Mouse (Mus musculus): Measurements from ENCODE around the gene Zfp385b. TPM values are rescaled to one million over a fixed set of nuclear protein-coding genes. Genes with fewer than 3 reads are reported as not detected.

Zfp385b gene
- polyA plus RNA-seq, 1 experiment from 2014 or later: 2.8 TPM

DNA sequence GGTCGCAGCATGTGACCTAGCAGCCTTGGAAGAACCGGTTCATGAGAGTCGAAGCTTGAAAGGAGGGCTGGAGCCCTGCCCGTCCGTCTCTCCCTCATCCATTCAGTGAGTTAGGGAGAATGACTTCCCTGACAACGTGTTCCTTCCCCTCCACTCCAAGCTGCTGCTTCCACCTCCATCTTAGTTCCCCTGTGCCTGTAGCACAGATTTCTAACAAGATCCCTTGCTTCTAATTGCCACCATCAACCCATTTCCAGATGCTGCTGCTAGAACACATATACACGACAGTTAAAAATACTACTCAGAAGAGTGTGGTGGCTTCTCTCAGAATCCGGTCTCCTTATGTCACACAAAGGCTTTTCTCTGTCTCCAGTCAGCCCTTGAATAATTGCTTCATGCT, 266.8 kb downstream of the Zfp385b start:
- Histone ChIP-seq H3K4me3 (ENCODE audit: low read depth, low read length) (no peak overlapping the region), H3K4me2 (no peak overlapping the region), H3K9ac (ENCODE audit: low read depth, low read length) (no peak overlapping the region), H3K27ac (ENCODE audit: low read depth, low read length) (no peak overlapping the region), H3K4me1 (replicated peaks; ENCODE audit: control insufficient read depth, insufficient read depth, low read length) (no peaks in the 10 kb centered on the region), H3K9me3 (ENCODE audit: control insufficient read depth, low read length) (no peaks in the 10 kb centered on the region), H3K36me3 (ENCODE audit: control insufficient read depth, insufficient read depth, low read length) (no peaks in the 10 kb centered on the region), H3K27me3 (replicated peaks; ENCODE audit: control insufficient read depth, insufficient read depth, low read length) (no peaks in the 10 kb centered on the region)
- ATAC-seq (replicated peaks; ENCODE audit: low FRiP score) (no peak), DNase-seq (ENCODE audit: low spot score) (no peak)
- 58% methylated on average over 8 of the region's 8 CpGs for WGBS

DNA sequence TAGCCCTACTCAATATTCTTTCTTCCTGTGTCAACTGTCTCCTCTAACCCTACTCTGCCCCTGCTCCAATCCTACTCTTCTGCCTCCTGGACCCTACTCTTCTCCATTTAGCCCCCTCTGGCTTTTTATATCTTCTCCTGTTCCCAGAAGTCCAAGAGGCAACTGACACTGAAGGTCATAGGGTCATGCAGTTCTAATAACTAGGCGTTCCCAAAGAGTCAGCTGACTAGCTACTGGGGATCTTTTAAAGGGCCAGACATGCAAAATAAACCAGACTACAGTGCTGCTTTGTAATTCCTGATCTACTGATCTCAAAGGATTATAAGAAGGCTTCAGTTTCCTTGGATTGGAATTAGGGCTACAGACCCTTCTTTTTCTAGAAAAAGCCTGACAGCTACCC, 276.1 kb downstream of the Zfp385b start:
- WGBS: 38% methylated on average over 1 of the region's 1 CpGs
- no peak overlapping the region; the same call in 1 of the 2 replicates for H3K27ac ChIP-seq (ENCODE audit: low read depth, low read length)
- DNase-seq (ENCODE audit: low spot score) (no peak), ATAC-seq (replicated peaks; ENCODE audit: low FRiP score) (0 out of 2 replicates have a peak, but pooled peaks have one; percentile 18)
- no peaks in the 10 kb centered on the region for H3K27me3 ChIP-seq (replicated peaks; ENCODE audit: control insufficient read depth, insufficient read depth, low read length)
- peaks cover 12% of the 10 kb centered on the region for H3K4me1 ChIP-seq (replicated peaks; ENCODE audit: control insufficient read depth, insufficient read depth, low read length)
- H3K4me2 ChIP-seq: no peak overlapping the region
- H3K4me3 ChIP-seq (ENCODE audit: low read depth, low read length): no peak overlapping the region
- no peaks in the 10 kb centered on the region for H3K9me3 ChIP-seq (ENCODE audit: control insufficient read depth, low read length)
- H3K9ac ChIP-seq (ENCODE audit: low read depth, low read length): no peak overlapping the region
- H3K36me3 ChIP-seq (ENCODE audit: control insufficient read depth, insufficient read depth, low read length): no peaks in the 10 kb centered on the region

DNA sequence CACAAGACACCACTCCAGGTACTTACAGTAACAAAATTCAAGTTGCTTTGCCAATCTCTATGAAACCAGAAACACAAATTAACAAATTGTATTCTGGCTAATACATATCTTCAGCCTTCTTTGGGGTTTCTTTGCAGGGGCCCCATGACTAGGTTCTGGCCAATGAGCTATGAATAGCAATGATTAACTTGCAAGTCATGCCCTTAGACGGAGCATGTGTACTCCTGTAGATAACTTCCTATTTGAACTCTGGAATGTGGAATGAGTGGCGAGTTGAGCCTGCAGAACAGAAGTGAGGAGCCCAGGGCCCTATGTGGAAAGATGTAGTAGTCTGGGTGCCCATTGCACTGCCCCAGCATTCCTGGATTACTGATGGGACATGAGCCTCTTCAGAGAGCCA, 276.8 kb downstream of the Zfp385b start:
- no peak for DNase-seq (ENCODE audit: low spot score)
- 18% methylated on average over 2 of the region's 2 CpGs for WGBS
- no peak overlapping the region for H3K4me3 ChIP-seq (ENCODE audit: low read depth, low read length)
- no peak overlapping the region for H3K9ac ChIP-seq (ENCODE audit: low read depth, low read length)
- H3K27ac ChIP-seq (ENCODE audit: low read depth, low read length): no peak overlapping the region
- peak; percentile 95 for ATAC-seq (replicated peaks; ENCODE audit: low FRiP score)
- H3K4me2 ChIP-seq: peak overlapping the region; percentile 5; the same call in 1 of the 2 replicates
- H3K9me3 ChIP-seq (ENCODE audit: control insufficient read depth, low read length): no peaks in the 10 kb centered on the region
- no peaks in the 10 kb centered on the region for H3K36me3 ChIP-seq (ENCODE audit: control insufficient read depth, insufficient read depth, low read length)
- no peaks in the 10 kb centered on the region for H3K27me3 ChIP-seq (replicated peaks; ENCODE audit: control insufficient read depth, insufficient read depth, low read length)
- H3K4me1 ChIP-seq (replicated peaks; ENCODE audit: control insufficient read depth, insufficient read depth, low read length): peaks cover 12% of the 10 kb centered on the region

DNA sequence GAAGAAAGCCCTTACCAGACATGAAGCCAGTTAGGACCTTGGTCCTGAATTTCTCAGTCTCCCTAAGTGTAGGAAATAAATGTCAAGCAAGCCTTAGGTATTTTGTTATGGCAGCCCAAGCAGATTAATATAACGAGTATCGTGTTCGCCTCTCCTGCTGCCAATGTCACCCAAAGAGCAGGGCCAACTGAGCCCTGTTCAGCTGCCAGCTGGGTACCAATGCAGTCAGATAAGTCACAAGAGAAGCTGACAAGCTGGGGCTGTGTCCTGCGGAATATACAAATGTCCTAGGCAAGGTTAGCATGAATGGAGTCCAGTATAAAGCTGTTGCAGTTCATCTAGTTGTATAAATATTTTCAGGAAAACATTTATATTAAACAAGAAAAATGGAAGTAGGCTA, 277.8 kb downstream of the Zfp385b start:
- Histone ChIP-seq H3K9me3 (ENCODE audit: control insufficient read depth, low read length) (no peaks in the 10 kb centered on the region), H3K4me3 (ENCODE audit: low read depth, low read length) (no peak overlapping the region), H3K27ac (ENCODE audit: low read depth, low read length) (no peak overlapping the region), H3K4me2 (no peak overlapping the region), H3K36me3 (ENCODE audit: control insufficient read depth, insufficient read depth, low read length) (no peaks in the 10 kb centered on the region), H3K9ac (ENCODE audit: low read depth, low read length) (no peak overlapping the region), H3K27me3 (replicated peaks; ENCODE audit: control insufficient read depth, insufficient read depth, low read length) (no peaks in the 10 kb centered on the region), H3K4me1 (replicated peaks; ENCODE audit: control insufficient read depth, insufficient read depth, low read length) (peaks cover 12% of the 10 kb centered on the region)
- no peak for DNase-seq (ENCODE audit: low spot score)
- WGBS: 95% methylated on average over 4 of the region's 4 CpGs
- ATAC-seq (replicated peaks; ENCODE audit: low FRiP score): no peak

DNA sequence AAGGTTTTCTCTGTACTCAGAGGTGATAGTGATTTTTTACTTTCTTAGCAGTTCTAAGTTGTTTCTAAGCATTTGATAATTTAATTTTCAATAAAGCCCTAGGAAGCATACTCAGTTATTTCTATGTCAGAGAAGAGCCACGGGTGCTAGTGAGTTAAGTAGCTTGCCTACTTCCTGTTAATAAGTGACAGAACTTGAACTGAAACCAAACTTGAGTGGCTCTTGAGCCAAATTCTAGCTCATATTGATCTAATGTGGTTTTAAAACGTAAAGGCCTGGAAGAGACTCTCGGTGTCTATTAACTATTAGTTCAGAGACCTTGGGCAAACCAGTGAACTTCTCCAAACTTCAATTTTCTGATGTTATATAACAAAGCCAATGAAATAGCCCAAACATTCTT, 278.6 kb downstream of the Zfp385b start:
- H3K9ac ChIP-seq (ENCODE audit: low read depth, low read length): no peak overlapping the region
- H3K4me2 ChIP-seq: no peak overlapping the region
- H3K4me1 ChIP-seq (replicated peaks; ENCODE audit: control insufficient read depth, insufficient read depth, low read length): peaks cover 12% of the 10 kb centered on the region
- 68% methylated on average over 3 of the region's 3 CpGs for WGBS
- H3K36me3 ChIP-seq (ENCODE audit: control insufficient read depth, insufficient read depth, low read length): no peaks in the 10 kb centered on the region
- no peak overlapping the region for H3K4me3 ChIP-seq (ENCODE audit: low read depth, low read length)
- ATAC-seq (replicated peaks; ENCODE audit: low FRiP score): no peak
- DNase-seq (ENCODE audit: low spot score): no peak
- H3K9me3 ChIP-seq (ENCODE audit: control insufficient read depth, low read length): no peaks in the 10 kb centered on the region
- no peaks in the 10 kb centered on the region for H3K27me3 ChIP-seq (replicated peaks; ENCODE audit: control insufficient read depth, insufficient read depth, low read length)
- no peak overlapping the region for H3K27ac ChIP-seq (ENCODE audit: low read depth, low read length)

DNA sequence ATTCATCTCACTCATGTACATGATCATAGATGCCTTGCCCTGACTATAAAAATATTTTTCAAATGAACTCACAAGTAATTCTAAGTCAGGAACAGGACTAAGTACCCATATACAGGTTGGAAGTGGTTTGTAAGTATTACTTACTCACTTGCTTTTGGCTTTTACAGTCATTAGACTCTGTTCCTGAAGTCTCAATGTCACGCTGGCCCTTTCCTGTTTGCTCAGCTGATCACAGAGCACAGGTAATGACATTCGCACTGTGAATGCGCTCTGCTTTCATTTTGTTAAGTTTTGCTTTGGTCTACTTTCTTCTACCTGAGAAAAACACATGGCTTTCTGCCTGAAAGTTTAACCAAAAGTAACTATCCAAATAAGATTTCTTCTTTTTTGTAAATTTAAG, 282.9 kb downstream of the Zfp385b start:
- Histone ChIP-seq H3K27ac (ENCODE audit: low read depth, low read length) (no peak overlapping the region), H3K9ac (ENCODE audit: low read depth, low read length) (no peak overlapping the region), H3K27me3 (replicated peaks; ENCODE audit: control insufficient read depth, insufficient read depth, low read length) (no peaks in the 10 kb centered on the region), H3K4me3 (ENCODE audit: low read depth, low read length) (no peak overlapping the region), H3K4me1 (replicated peaks; ENCODE audit: control insufficient read depth, insufficient read depth, low read length) (peaks cover 3% of the 10 kb centered on the region; the same call in 1 of the 2 replicates), H3K4me2 (no peak overlapping the region), H3K9me3 (ENCODE audit: control insufficient read depth, low read length) (no peaks in the 10 kb centered on the region), H3K36me3 (ENCODE audit: control insufficient read depth, insufficient read depth, low read length) (no peaks in the 10 kb centered on the region)
- no peak for DNase-seq (ENCODE audit: low spot score)
- no peak for ATAC-seq (replicated peaks; ENCODE audit: low FRiP score)
- WGBS: 79% methylated on average over 3 of the region's 3 CpGs

DNA sequence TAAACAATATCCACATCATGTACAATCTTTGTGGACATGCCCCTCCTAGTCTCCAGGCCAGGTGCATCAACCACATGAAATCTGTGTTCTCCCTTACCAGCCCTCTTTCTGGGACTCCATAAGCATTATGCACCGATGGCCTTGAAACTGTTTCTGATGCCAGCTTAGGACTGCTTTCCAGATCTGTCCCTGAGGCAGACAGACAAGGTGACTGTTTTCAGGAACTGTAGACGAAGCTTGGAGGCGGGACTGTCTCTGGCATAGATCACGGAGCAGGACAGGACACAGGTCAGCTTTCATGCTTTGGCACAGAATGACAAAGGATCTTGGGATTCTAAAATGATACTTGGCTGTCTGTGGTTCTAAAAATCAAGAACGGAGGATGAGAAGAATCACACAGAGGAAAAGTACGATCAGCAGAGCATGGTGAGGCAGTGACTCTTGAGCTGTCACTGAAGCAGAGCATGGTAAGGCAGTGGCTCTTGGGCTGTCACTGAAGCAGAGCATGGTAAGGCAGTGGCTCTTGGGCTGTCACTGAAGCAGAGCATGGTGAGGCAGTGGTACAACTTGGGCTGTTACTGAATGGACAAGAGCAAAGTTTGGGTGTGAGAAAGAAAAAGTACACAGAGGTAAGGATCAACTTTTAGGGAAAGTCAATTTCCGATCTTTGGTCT, 291.2 kb downstream of the Zfp385b start:
- H3K4me2 ChIP-seq: no peak overlapping the region
- no peaks in the 10 kb centered on the region for H3K9me3 ChIP-seq (ENCODE audit: control insufficient read depth, low read length)
- no peaks in the 10 kb centered on the region for H3K4me1 ChIP-seq (replicated peaks; ENCODE audit: control insufficient read depth, insufficient read depth, low read length)
- no peaks in the 10 kb centered on the region for H3K27me3 ChIP-seq (replicated peaks; ENCODE audit: control insufficient read depth, insufficient read depth, low read length)
- ATAC-seq (replicated peaks; ENCODE audit: low FRiP score) (no peak), DNase-seq (ENCODE audit: low spot score) (no peak)
- H3K9ac ChIP-seq (ENCODE audit: low read depth, low read length): no peak overlapping the region
- H3K36me3 ChIP-seq (ENCODE audit: control insufficient read depth, insufficient read depth, low read length): no peaks in the 10 kb centered on the region
- 79% methylated on average over 7 of the region's 7 CpGs for WGBS
- H3K27ac ChIP-seq (ENCODE audit: low read depth, low read length): no peak overlapping the region
- no peak overlapping the region for H3K4me3 ChIP-seq (ENCODE audit: low read depth, low read length)

DNA sequence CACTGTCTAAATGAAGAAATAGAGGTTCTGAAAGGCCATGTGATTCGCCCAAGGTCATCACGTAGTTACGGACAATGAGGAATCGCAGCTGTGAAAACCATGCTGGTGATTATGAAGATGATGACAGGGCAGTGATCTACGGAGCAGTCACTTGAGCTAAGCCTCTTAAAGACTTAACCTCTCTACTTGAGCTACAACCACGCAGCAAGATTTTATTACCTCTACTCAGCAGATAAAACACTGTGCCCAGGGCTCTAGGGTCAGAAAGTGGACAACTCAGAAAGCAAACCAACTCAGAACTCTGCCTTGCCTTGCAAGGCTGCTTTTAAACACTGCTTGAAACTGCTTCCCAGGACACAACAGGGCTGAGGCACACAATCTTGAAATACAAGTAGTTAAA, 291.8 kb downstream of the Zfp385b start:
- H3K4me2 ChIP-seq: no peak overlapping the region
- ATAC-seq (replicated peaks; ENCODE audit: low FRiP score) (no peak), DNase-seq (ENCODE audit: low spot score) (no peak)
- no peaks in the 10 kb centered on the region for H3K4me1 ChIP-seq (replicated peaks; ENCODE audit: control insufficient read depth, insufficient read depth, low read length)
- H3K27me3 ChIP-seq (replicated peaks; ENCODE audit: control insufficient read depth, insufficient read depth, low read length): no peaks in the 10 kb centered on the region
- H3K4me3 ChIP-seq (ENCODE audit: low read depth, low read length): no peak overlapping the region
- no peaks in the 10 kb centered on the region for H3K36me3 ChIP-seq (ENCODE audit: control insufficient read depth, insufficient read depth, low read length)
- H3K9ac ChIP-seq (ENCODE audit: low read depth, low read length): no peak overlapping the region
- H3K27ac ChIP-seq (ENCODE audit: low read depth, low read length): no peak overlapping the region
- WGBS: 71% methylated on average over 6 of the region's 6 CpGs
- H3K9me3 ChIP-seq (ENCODE audit: control insufficient read depth, low read length): no peaks in the 10 kb centered on the region

DNA sequence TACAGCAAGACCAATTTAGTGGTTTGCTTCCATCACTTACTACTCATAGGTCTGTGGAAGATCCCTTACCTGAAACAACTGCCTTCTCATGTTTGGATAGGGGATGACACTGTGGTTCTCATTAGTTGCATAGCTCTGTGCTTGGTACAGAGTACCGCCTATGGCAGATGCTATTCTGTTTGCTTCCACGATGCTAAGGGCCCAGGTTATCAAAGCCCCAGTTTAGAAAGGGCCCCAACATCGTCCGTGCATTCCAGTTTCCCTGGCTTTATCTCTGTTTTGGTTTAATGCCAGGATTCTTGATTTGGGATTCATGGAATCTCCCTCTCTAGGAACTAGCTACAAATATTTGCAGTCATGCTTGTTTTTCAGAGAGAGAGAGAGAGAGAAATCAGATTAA, 292.6 kb downstream of the Zfp385b start:
- Histone ChIP-seq H3K36me3 (ENCODE audit: control insufficient read depth, insufficient read depth, low read length) (no peaks in the 10 kb centered on the region), H3K4me2 (no peak overlapping the region), H3K27ac (ENCODE audit: low read depth, low read length) (no peak overlapping the region), H3K4me1 (replicated peaks; ENCODE audit: control insufficient read depth, insufficient read depth, low read length) (no peaks in the 10 kb centered on the region), H3K9ac (ENCODE audit: low read depth, low read length) (no peak overlapping the region), H3K27me3 (replicated peaks; ENCODE audit: control insufficient read depth, insufficient read depth, low read length) (no peaks in the 10 kb centered on the region), H3K4me3 (ENCODE audit: low read depth, low read length) (no peak overlapping the region), H3K9me3 (ENCODE audit: control insufficient read depth, low read length) (no peaks in the 10 kb centered on the region)
- DNase-seq (ENCODE audit: low spot score) (no peak), ATAC-seq (replicated peaks; ENCODE audit: low FRiP score) (no peak)
- 61% methylated on average over 4 of the region's 4 CpGs for WGBS

Data from liver, embryonic 11.5 days (tissue).